Mouse (Mus musculus) CH12.LX (cell line): ENCODE measurements around the gene Thrb.

Experiments used
- BHLHE40 ChIP-seq: IDR thresholded peaks from 2 replicates; pipeline ENCODE4 v1.6.1; 2011; ENCODE audit warnings: mild to moderate bottlenecking, low read depth, low read length, improper control_type of control experiment
- CHD1 ChIP-seq: IDR thresholded peaks from 2 replicates; pipeline ENCODE4 v1.6.1; 2012; ENCODE audit warnings: low read depth, low read length, improper control_type of control experiment, inconsistent platforms
- CTCF ChIP-seq, 2 experiments: IDR thresholded peaks in 1 of 2; conservative IDR thresholded peaks in 1 of 2; 2 replicates each; pipeline ENCODE4 v1.5.1; 2011 to 2012; ENCODE audit warnings: low read depth in 2 of 2, low read length in 2 of 2, improper control_type of control experiment in 1 of 2, inconsistent platforms in 1 of 2, mild to moderate bottlenecking in 1 of 2, moderate library complexity in 1 of 2
- E2F4 ChIP-seq: IDR thresholded peaks from 2 replicates; pipeline ENCODE4 v1.6.1; 2011; ENCODE audit warnings: low read depth, low read length, improper control_type of control experiment; ENCODE audit not compliant: insufficient replicate concordance
- EP300 ChIP-seq: IDR thresholded peaks from 2 replicates; pipeline ENCODE4 v1.6.1; 2011; ENCODE audit warnings: low read length, improper control_type of control experiment
- ETS1 ChIP-seq: conservative IDR thresholded peaks from 2 replicates; pipeline ENCODE4 v1.6.1; 2012; ENCODE audit warnings: low read depth, mild to moderate bottlenecking, inconsistent platforms, low read length, improper control_type of control experiment, moderate library complexity
- MAZ ChIP-seq: IDR thresholded peaks from 2 replicates; pipeline ENCODE4 v1.6.1; 2012; ENCODE audit warnings: low read depth, mild to moderate bottlenecking, inconsistent platforms, low read length, improper control_type of control experiment, moderate library complexity
- POLR2A ChIP-seq: IDR thresholded peaks from 2 replicates; pipeline ENCODE4 v1.6.1; 2011; ENCODE audit warnings: low read depth, mild to moderate bottlenecking, improper control_type of control experiment, low read length
- POLR2AphosphoS2 ChIP-seq: IDR thresholded peaks from 2 replicates; pipeline ENCODE4 v1.6.1; 2011; ENCODE audit warnings: low read depth, low read length, improper control_type of control experiment
- UBTF ChIP-seq: IDR thresholded peaks from 2 replicates; pipeline ENCODE4 v1.6.1; 2012; ENCODE audit warnings: low read depth, mild to moderate bottlenecking, inconsistent platforms, low read length, improper control_type of control experiment, moderate library complexity
- USF1 ChIP-seq: IDR thresholded peaks from 2 replicates; pipeline ENCODE4 v1.6.1; 2014; ENCODE audit warnings: low read depth, mild to moderate bottlenecking, inconsistent platforms, low read length, improper control_type of control experiment
- ZC3H11A ChIP-seq: IDR thresholded peaks from 2 replicates; pipeline ENCODE4 v1.6.1; 2012; ENCODE audit warnings: low read depth, mild to moderate bottlenecking, inconsistent platforms, low read length, improper control_type of control experiment
- ZNF384 ChIP-seq: IDR thresholded peaks from 2 replicates; pipeline ENCODE4 v1.6.1; 2012; ENCODE audit warnings: low read depth, low read length, improper control_type of control experiment, inconsistent platforms

GRCm38 (mm10) chr14:17983839-17984238, 323.8 kb downstream of the Thrb start:
- TF ChIP-seq EP300 (no peak), CTCF (conservative IDR thresholded peaks at IDR 0.05 in 1 of 2, IDR thresholded peaks at IDR 0.05 in 1 of 2; ENCODE audit: low read depth in 2 of 2, low read length in 2 of 2) (no peak), POLR2A (no peak), BHLHE40 (no peak), ZNF384 (no peak), ETS1 (no peak), MAZ (no peak), POLR2AphosphoS2 (no peak), ZC3H11A (no peak), UBTF (no peak), E2F4 (no peak), CHD1 (no peak), USF1 (no peak)
